Mouse (Mus musculus) kidney, embryonic 14.5 days (tissue): ENCODE data around the gene Slc29a1. TPM values are rescaled to one million over a fixed set of nuclear protein-coding genes. Genes with fewer than 3 reads are reported as not detected.

Source experiments
- ATAC-seq: fragments of 200-750 bp; cut with Nextera tagmentation; 2 replicates; pipeline ENCODE4 v1.8.0; 2017; ENCODE audit warnings: moderate number of reproducible peaks, mild to moderate bottlenecking, moderate TSS enrichment, moderate library complexity; ENCODE audit not compliant: low FRiP score, low TSS enrichment
- H3K27ac ChIP-seq: fragments of 300-500 bp; sonication (generic); 2 replicates; pipeline ENCODE4 v1.5.1; 2014; ENCODE audit warnings: low read depth, mild to moderate bottlenecking, low read length, moderate library complexity, mixed read lengths
- H3K27me3 ChIP-seq: fragments of 300-500 bp; sonication (generic); 2 replicates; pipeline ENCODE4 v1.6.1; 2014; ENCODE audit warnings: mild to moderate bottlenecking, low read length; ENCODE audit not compliant: control insufficient read depth, insufficient read depth
- H3K36me3 ChIP-seq: fragments of 300-500 bp; sonication (generic); 2 replicates; pipeline ENCODE4 v1.6.1; 2014; ENCODE audit warnings: low read length, mixed read lengths; ENCODE audit not compliant: control insufficient read depth, insufficient read depth
- H3K4me1 ChIP-seq: fragments of 300-500 bp; sonication (generic); 2 replicates; pipeline ENCODE4 v1.6.1; 2014; ENCODE audit warnings: low read length, mixed read lengths; ENCODE audit not compliant: control insufficient read depth, insufficient read depth
- H3K4me2 ChIP-seq: fragments of 300-500 bp; sonication (generic); replicated peaks from 2 replicates; pipeline ENCODE4 v1.6.1; 2014; ENCODE audit warnings: low read depth, mild to moderate bottlenecking, low read length
- H3K4me3 ChIP-seq: fragments of 300-500 bp; sonication (generic); 2 replicates; pipeline ENCODE4 v1.5.1; 2014; ENCODE audit warnings: mild to moderate bottlenecking, low read length
- H3K9ac ChIP-seq: fragments of 300-500 bp; sonication (generic); 2 replicates; pipeline ENCODE4 v1.6.1; 2014; ENCODE audit warnings: low read depth, mild to moderate bottlenecking, low read length, moderate library complexity
- H3K9me3 ChIP-seq: fragments of 300-500 bp; sonication (generic); 2 replicates; pipeline ENCODE4 v1.6.1; 2016; ENCODE audit warnings: low read length; ENCODE audit not compliant: control insufficient read depth
- WGBS: fragments of 180-500 bp; shearing (Covaris S2); extraction: QIAGEN DNeasy Blood & Tissue Kit; methylation state at CpG from one replicate; pipeline ENCODE4 v1.1.7; 2014; 5-methylcytosine and 5-hydroxymethylcytosine counted together
- polyA plus RNA-seq: library from polyadenylated mRNA; unstranded; fragments of >200 nt; fragmentation: Nextera tagmentation; extraction: Ambion mirVana; gene quantifications from 2 replicates; pipeline ENCODE4 v1.2.1, GENCODE M21; 2014

Slc29a1 gene
- polyA plus RNA-seq, 1 experiment from 2014 or later: 83.5 TPM

DNA sequence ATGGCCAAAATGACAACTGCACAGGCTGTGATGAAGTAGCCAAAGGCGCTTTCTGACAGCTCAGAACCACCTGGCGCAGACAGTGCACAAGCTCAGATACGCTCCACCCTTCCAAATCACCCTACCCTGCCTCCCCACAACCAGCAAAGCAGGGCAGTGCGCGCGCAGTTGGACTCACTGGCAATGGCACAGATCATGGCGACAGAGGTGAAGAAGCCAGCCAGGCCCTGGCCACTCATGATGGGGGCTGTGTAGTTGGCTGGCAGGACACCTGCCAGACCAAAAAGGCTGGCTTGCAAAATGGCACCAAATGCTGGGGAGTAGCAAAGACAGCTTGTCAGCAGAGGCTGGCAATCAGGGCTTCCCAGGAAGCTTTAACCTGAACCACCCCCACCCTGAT lies 10.2 kb downstream of the Slc29a1 start:
- Histone ChIP-seq H3K9ac (no peak overlapping the region), H3K27ac (no peak overlapping the region), H3K9me3 (0 out of 2 replicates have a peak, but pooled peaks cover 5% of the 10 kb centered on the region), H3K4me2 (no peak overlapping the region), H3K27me3 (peaks cover 3% of the 10 kb centered on the region; the same call in 1 of the 2 replicates), H3K36me3 (peaks cover 19% of the 10 kb centered on the region; the same call in 1 of the 2 replicates), H3K4me3 (no peak overlapping the region), H3K4me1 (peaks cover 41% of the 10 kb centered on the region)
- ATAC-seq: no peak
- 95% methylated on average over 7 of the region's 7 CpGs for WGBS

DNA sequence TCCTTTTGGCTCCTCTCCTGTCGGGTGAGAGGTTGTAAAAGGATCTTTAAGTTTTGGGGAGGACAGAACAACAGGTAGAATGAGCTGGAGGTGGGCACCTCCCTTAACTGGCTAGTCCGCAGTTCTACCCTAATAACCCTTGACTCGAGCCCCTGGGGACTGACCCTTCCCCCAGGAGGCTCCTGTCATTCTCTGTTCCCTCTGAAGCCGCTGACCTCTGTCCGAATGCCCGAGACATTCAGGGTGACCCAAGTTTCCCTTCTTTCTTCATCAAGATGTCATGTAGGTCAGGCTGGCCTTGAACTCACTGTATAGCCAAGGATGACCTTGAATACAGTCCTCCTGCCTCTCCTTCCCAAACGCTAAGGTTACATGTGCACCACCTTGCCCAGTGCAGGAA lies 11.0 kb downstream of the Slc29a1 start:
- Histone ChIP-seq H3K27me3 (peaks cover 3% of the 10 kb centered on the region; the same call in 1 of the 2 replicates), H3K4me3 (no peak overlapping the region), H3K9me3 (0 out of 2 replicates have a peak, but pooled peaks cover 5% of the 10 kb centered on the region), H3K4me1 (peaks cover 39% of the 10 kb centered on the region), H3K4me2 (no peak overlapping the region), H3K27ac (no peak overlapping the region), H3K9ac (no peak overlapping the region), H3K36me3 (peaks cover 19% of the 10 kb centered on the region; the same call in 1 of the 2 replicates)
- no peak for ATAC-seq
- 88% methylated on average over 7 of the region's 7 CpGs for WGBS

DNA sequence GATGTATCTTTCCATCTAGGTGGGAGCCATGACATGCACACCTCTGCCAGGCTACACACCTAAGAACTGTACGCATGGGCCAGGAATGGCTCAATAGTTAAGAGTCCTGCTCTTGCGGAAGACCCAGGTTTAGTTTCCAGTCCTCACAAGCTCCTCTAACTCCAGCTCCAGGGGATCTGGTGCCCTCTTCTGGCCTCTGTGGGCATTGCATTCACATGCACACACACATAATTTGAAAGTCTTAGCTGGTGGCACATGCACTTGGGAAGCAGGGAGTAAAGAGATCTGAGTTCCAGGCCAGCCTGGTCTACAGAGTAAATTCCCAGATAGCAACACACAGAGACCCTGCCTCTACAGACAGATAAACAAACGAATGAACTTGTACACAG lies 13.0 kb downstream of the Slc29a1 start:
- Histone ChIP-seq H3K9ac (no peak overlapping the region), H3K27ac (no peak overlapping the region), H3K4me1 (peaks cover 23% of the 10 kb centered on the region), H3K36me3 (peaks cover 19% of the 10 kb centered on the region; the same call in 1 of the 2 replicates), H3K4me2 (no peak overlapping the region), H3K4me3 (no peak overlapping the region), H3K9me3 (0 out of 2 replicates have a peak, but pooled peaks cover 5% of the 10 kb centered on the region), H3K27me3 (no peaks in the 10 kb centered on the region)
- ATAC-seq: no peak
- 94% methylated on average over 3 of the region's 3 CpGs for WGBS

DNA sequence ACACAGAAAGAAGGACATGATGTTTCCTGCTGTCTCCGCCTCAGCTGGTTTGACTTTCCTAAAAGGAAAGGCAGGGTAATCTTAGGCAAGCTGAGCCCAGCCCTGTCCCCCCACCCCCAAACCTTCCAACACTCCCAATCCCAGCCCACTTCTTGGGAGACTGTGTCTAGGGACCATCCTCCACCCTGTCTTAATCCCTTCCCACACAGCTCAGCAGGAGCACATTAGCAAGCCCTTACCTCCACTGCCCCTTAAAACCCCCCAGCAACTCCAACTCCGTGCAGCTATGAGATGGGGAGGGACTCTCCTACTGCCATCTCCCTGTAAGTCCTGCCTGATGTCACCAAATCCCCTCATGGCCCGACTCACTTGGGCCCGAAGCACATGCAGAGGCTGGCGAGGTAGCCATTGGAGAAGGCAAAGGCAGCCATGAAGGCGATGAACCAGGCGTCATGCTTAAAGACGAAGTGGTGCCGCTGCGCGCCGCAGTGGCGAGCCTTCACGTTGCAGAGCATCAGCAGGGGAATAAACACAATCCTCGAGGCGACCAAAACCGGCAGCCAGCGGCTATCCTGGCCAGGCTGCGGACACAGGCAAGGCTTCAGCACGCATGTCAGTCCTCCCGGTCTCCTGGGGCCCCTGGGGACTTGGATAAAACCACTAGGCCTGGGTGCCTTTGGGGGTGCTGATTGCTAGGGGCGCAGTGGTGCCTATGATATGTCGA lies 13.5 kb downstream of the Slc29a1 start:
- ATAC-seq: 0 out of 2 replicates have a peak, but pooled peaks have one; percentile 13
- peaks cover 19% of the 10 kb centered on the region; the same call in 1 of the 2 replicates for H3K36me3 ChIP-seq
- no peak overlapping the region for H3K4me2 ChIP-seq
- peaks cover 25% of the 10 kb centered on the region for H3K4me1 ChIP-seq
- H3K9ac ChIP-seq: no peak overlapping the region
- H3K27ac ChIP-seq: peak overlapping the region; percentile 77
- H3K9me3 ChIP-seq: 0 out of 2 replicates have a peak, but pooled peaks cover 5% of the 10 kb centered on the region
- no peak overlapping the region for H3K4me3 ChIP-seq
- H3K27me3 ChIP-seq: no peaks in the 10 kb centered on the region
- WGBS: 80% methylated on average over 23 of the region's 23 CpGs

DNA sequence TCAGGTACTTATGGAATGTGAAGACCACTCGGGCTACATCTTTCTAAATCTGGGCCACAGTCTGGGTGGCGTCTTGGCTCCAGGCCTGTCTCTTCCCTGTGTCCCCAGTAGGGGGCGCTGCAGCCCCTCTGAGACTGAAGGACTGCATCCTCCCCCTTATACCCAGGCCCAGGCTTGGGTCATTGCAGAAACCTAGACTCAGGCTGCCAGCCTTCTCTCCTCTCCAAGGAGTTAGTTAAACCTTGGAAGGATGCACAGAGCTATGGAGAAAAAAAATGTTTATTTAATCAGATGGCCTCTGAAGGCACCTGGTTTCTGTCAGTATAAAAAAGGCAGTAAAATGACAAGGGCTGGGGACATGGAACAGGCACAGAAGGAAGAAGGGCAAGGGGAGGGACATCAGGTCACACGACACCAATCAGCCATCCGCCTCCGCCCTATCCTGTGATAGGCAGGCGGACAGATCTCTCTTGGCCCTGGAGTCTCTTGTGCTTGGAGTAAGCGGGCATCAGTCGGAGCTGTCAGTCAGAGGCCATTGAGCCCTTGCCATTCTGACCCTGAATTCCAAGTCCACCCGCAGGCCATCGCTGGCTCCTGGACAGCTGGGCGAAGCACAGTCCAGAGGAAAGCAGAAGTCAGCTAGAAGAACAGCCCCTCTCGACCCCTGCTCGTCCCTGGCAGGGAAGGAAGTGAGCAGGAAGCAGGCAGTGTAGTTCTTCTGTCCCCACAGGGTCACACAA lies 14.3 kb downstream of the Slc29a1 start:
- 15% methylated on average over 14 of the region's 14 CpGs for whole genome bisulfite sequencing
- H3K27me3 ChIP-seq: no peaks in the 10 kb centered on the region
- ATAC-seq: peak; percentile 64
- H3K4me1 ChIP-seq: peaks cover 25% of the 10 kb centered on the region
- H3K9me3 ChIP-seq: 0 out of 2 replicates have a peak, but pooled peaks cover 5% of the 10 kb centered on the region
- H3K36me3 ChIP-seq: peaks cover 19% of the 10 kb centered on the region; the same call in 1 of the 2 replicates
- H3K27ac ChIP-seq: peak overlapping the region; percentile 77
- H3K9ac ChIP-seq: peak overlapping the region; percentile 40; the same call in 1 of the 2 replicates
- no peak overlapping the region for H3K4me3 ChIP-seq
- no peak overlapping the region; the same call in 1 of the 2 replicates for H3K4me2 ChIP-seq

DNA sequence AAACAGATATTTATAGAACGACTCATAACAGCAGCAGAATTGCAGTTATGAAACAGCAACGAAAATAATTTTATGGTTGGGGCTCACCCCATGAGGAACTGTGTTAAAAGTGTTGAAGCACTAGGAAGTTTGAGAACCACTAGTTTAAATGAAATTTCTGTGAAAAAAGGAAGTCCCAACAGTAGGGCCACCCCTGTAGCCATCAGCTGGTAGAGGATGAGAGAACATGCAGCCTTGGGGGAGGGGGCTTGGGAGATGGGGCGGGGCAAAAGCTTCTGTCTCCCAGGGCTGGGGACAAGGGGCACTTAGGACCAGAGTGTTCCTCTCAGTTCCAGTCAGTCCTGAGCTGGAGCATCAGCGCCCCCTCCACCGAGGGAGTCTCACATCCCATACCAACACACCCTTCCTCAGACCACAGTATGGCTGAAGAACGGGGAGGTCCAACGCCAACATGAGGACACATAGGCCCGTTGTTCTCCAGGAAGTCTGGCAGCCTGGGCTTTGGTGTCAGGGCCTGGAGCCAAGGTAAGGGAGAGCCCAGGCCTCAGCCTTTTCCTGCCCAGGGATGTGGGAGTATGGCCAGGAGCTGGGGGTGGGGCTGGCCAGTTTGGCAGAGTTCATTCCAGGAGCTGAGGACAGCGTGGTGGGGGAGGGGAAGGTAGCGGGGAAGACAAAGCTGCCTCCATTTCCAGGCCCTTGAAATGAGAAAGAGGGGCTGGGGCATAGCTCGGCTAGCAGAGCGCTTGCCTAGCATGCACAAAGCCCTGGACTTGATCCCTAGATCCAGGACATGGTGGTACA lies 15.1 kb downstream of the Slc29a1 start:
- H3K27ac ChIP-seq: peak overlapping the region; percentile 77
- ATAC-seq: peak; percentile 20; the same call in 1 of the 2 replicates
- 38% methylated on average over 12 of the region's 12 CpGs for WGBS
- H3K9me3 ChIP-seq: 0 out of 2 replicates have a peak, but pooled peaks cover 5% of the 10 kb centered on the region
- H3K4me2 ChIP-seq: peak overlapping the region; percentile 21
- H3K9ac ChIP-seq: peak overlapping the region; percentile 40; the same call in 1 of the 2 replicates
- no peaks in the 10 kb centered on the region for H3K27me3 ChIP-seq
- H3K4me3 ChIP-seq: no peak overlapping the region; the same call in 1 of the 2 replicates
- H3K36me3 ChIP-seq: peaks cover 12% of the 10 kb centered on the region; the same call in 1 of the 2 replicates
- peaks cover 25% of the 10 kb centered on the region for H3K4me1 ChIP-seq

DNA sequence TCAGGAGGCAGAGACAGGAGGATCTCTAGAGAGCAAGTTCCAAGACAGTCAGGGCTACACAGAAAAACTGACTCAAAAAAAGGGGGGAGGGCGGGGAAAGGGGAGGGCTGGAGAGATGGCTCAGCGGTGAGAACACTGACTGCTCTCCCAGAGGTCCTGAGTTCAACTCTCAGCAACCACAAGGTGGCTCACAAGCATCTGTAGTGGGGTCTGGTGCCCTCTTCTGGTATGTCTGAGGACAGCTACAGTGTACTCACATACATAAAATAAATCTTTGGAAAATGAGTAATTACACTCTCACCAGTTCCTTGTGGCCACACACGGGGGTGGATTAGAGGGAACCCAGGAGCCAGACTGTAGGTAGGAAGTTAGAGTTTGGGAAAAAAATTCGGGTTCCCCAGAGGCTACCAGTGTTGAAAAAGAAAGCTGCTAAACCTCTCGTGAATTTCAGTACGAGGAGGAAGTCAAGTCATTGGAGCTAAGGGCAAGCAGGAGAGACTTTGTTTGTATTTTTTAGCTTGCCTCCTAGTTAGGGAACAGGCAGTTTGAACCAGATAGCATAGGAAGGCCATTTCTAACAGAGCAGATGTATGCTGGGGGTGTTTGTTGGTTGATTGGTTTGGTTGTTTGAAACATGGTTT lies 16.6 kb downstream of the Slc29a1 start:
- Histone ChIP-seq H3K4me3 (no peak overlapping the region), H3K27ac (no peak overlapping the region), H3K4me2 (no peak overlapping the region), H3K4me1 (peaks cover 25% of the 10 kb centered on the region), H3K9me3 (0 out of 2 replicates have a peak, but pooled peaks cover 5% of the 10 kb centered on the region), H3K36me3 (peaks cover 10% of the 10 kb centered on the region; the same call in 1 of the 2 replicates), H3K9ac (no peak overlapping the region), H3K27me3 (no peaks in the 10 kb centered on the region)
- WGBS: 70% methylated on average over 6 of the region's 6 CpGs
- ATAC-seq: no peak

DNA sequence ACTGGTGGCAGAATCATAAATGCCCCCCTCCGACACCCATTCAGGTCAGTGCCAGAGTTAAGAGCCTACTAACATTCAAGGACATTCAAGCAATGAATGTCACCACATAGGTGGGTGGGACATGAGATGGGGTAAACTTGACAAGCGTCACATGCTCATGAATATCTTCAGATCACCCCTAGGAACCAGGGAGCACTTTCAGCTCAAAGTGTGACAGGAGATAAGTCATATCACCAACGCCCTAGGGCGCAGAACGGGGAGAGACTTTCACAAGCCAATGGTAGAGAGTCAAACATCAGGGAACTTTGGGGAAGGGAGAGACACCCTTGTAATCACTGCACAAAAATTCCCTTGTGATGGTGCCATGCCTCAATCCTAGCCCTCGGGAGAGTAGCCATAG lies 17.2 kb downstream of the Slc29a1 start:
- no peaks in the 10 kb centered on the region for H3K27me3 ChIP-seq
- ATAC-seq: no peak
- no peak overlapping the region for H3K27ac ChIP-seq
- H3K9ac ChIP-seq: no peak overlapping the region
- peaks cover 9% of the 10 kb centered on the region; the same call in 1 of the 2 replicates for H3K36me3 ChIP-seq
- no peak overlapping the region for H3K4me2 ChIP-seq
- 0 out of 2 replicates have a peak, but pooled peaks cover 5% of the 10 kb centered on the region for H3K9me3 ChIP-seq
- H3K4me1 ChIP-seq: peaks cover 25% of the 10 kb centered on the region
- H3K4me3 ChIP-seq: no peak overlapping the region
- WGBS: 95% methylated on average over 6 of the region's 6 CpGs
